Mouse (Mus musculus) MEL (cell line): ENCODE measurements around the gene Fosl1. TPM values are rescaled to one million over a fixed set of nuclear protein-coding genes. Genes with fewer than 3 reads are reported as not detected.
"Not testable (repeated sequence)": the region's sequence is repeated elsewhere in the genome, so short reads cannot be mapped to it uniquely, and the experiment has no call there.

Experiments used
- DNase-seq: peaks from one replicate; pipeline ENCODE4 v3.0.0; 2011; ENCODE audit warnings: low read depth, low spot score
- H3K27ac ChIP-seq: 2 replicates; pipeline ENCODE4 v1.5.1; 2012; ENCODE audit warnings: low read depth, mild to moderate bottlenecking, control low read depth, low read length, moderate library complexity; ENCODE audit not compliant: control insufficient read depth
- H3K27me3 ChIP-seq, 2 experiments: fragments of 150-350 bp in 1 of 2; sonication (generic) in 1 of 2; 2 replicates each; pipeline ENCODE4 v1.6.1; 2012; ENCODE audit warnings: low read length in 2 of 2, mild to moderate bottlenecking in 2 of 2, improper control_type of control experiment in 1 of 2, moderate library complexity in 1 of 2; ENCODE audit not compliant: insufficient read depth in 2 of 2, control insufficient read depth in 1 of 2
- H3K36me3 ChIP-seq, 2 experiments: 2 replicates each; pipeline ENCODE4 v1.6.1; 2012 to 2014; ENCODE audit warnings: low read length in 2 of 2, improper control_type of control experiment in 1 of 2, inconsistent platforms in 1 of 2, mild to moderate bottlenecking in 1 of 2; ENCODE audit not compliant: insufficient read depth in 2 of 2, control insufficient read depth in 1 of 2
- H3K4me1 ChIP-seq, 2 experiments: fragments of 150-350 bp in 1 of 2; sonication (generic) in 1 of 2; 2 replicates each; pipeline ENCODE4 v1.6.1; 2012; ENCODE audit warnings: low read length in 2 of 2, improper control_type of control experiment in 1 of 2, mild to moderate bottlenecking in 1 of 2; ENCODE audit not compliant: insufficient read depth in 2 of 2, control insufficient read depth in 1 of 2
- H3K4me3 ChIP-seq, 2 experiments: fragments of 150-350 bp in 1 of 2; sonication (generic) in 1 of 2; 2 replicates each; pipeline ENCODE4 v1.5.1; 2012; ENCODE audit warnings: low read depth in 2 of 2, low read length in 2 of 2, mild to moderate bottlenecking in 2 of 2, moderate library complexity in 2 of 2, control low read depth in 1 of 2, improper control_type of control experiment in 1 of 2; ENCODE audit not compliant: control insufficient read depth in 1 of 2, insufficient read depth in 1 of 2
- H3K79me2 ChIP-seq: 2 replicates; pipeline ENCODE4 v1.6.1; 2012; ENCODE audit warnings: mild to moderate bottlenecking, low read length, moderate library complexity; ENCODE audit not compliant: control insufficient read depth, poor library complexity, insufficient read depth
- H3K9ac ChIP-seq: 2 replicates; pipeline ENCODE4 v1.6.1; 2012; ENCODE audit warnings: low read depth, mild to moderate bottlenecking, control low read depth, low read length, moderate library complexity; ENCODE audit not compliant: control insufficient read depth, poor library complexity, severe bottlenecking
- H3K9me3 ChIP-seq: fragments of 150-350 bp; sonication (generic); replicated peaks from 2 replicates; pipeline ENCODE4 v1.6.1; 2012; ENCODE audit warnings: mild to moderate bottlenecking, low read length, improper control_type of control experiment, moderate library complexity; ENCODE audit not compliant: insufficient read depth
- BHLHE40 ChIP-seq: IDR thresholded peaks from 2 replicates; pipeline ENCODE4 v1.6.1; 2012; ENCODE audit warnings: low read depth, mild to moderate bottlenecking, inconsistent platforms, low read length, improper control_type of control experiment, borderline replicate concordance
- CTCF ChIP-seq, 3 experiments: IDR thresholded peaks in 2 of 3; conservative IDR thresholded peaks in 1 of 3; 2 replicates each; pipeline ENCODE4 v1.5.1; 2011 to 2012; ENCODE audit warnings: low read length in 3 of 3, low read depth in 2 of 3, mild to moderate bottlenecking in 2 of 3, improper control_type of control experiment in 1 of 3, inconsistent platforms in 1 of 3, mixed read lengths in 1 of 3, moderate library complexity in 1 of 3; ENCODE audit not compliant: control insufficient read depth in 1 of 3, insufficient read depth in 1 of 3, poor library complexity in 1 of 3, severe bottlenecking in 1 of 3
- HCFC1 ChIP-seq: IDR thresholded peaks from 2 replicates; pipeline ENCODE4 v1.6.1; 2012; ENCODE audit warnings: low read depth, mild to moderate bottlenecking, inconsistent platforms, low read length, improper control_type of control experiment, moderate library complexity
- MEF2A ChIP-seq: IDR thresholded peaks from 2 replicates; pipeline ENCODE4 v1.6.1; 2014; ENCODE audit warnings: low read depth, mild to moderate bottlenecking, inconsistent platforms, low read length, improper control_type of control experiment; ENCODE audit not compliant: poor library complexity, insufficient replicate concordance, severe bottlenecking; ENCODE audit errors: extremely low read depth
- MXI1 ChIP-seq: IDR thresholded peaks from 2 replicates; pipeline ENCODE4 v1.6.1; 2011; ENCODE audit warnings: mild to moderate bottlenecking, low read depth, low read length, improper control_type of control experiment
- NELFE ChIP-seq: IDR thresholded peaks from 2 replicates; pipeline ENCODE4 v1.6.1; 2011; ENCODE audit warnings: low read depth, low read length, improper control_type of control experiment
- NRF1 ChIP-seq: IDR thresholded peaks from 2 replicates; pipeline ENCODE4 v1.6.1; 2014; ENCODE audit warnings: low read depth, mild to moderate bottlenecking, inconsistent platforms, low read length, improper control_type of control experiment, moderate library complexity; ENCODE audit not compliant: poor library complexity, insufficient read depth, severe bottlenecking
- POLR2A ChIP-seq, 2 experiments: IDR thresholded peaks; 2 replicates each; pipeline ENCODE4 v1.6.1; 2011 to 2012; ENCODE audit warnings: low read length in 2 of 2, mild to moderate bottlenecking in 2 of 2, control low read depth in 1 of 2, improper control_type of control experiment in 1 of 2, low read depth in 1 of 2, moderate library complexity in 1 of 2; ENCODE audit not compliant: control insufficient read depth in 1 of 2, insufficient read depth in 1 of 2, poor library complexity in 1 of 2
- SIN3A ChIP-seq: IDR thresholded peaks from 2 replicates; pipeline ENCODE4 v1.6.1; 2012; ENCODE audit warnings: low read length, improper control_type of control experiment, inconsistent platforms
- ZMIZ1 ChIP-seq: IDR thresholded peaks from 2 replicates; pipeline ENCODE4 v1.6.1; 2012; ENCODE audit warnings: low read depth, mild to moderate bottlenecking, inconsistent platforms, low read length, improper control_type of control experiment, moderate library complexity
- polyA plus RNA-seq, 2 experiments: library from polyadenylated mRNA; stranded (reverse) in 1 of 2; unstranded in 1 of 2; fragments of >175 nt in 1 of 2; fragments of >200 nt in 1 of 2; gene quantifications; 2 replicates each; pipeline versions ENCODE4 v1.2.1 to v1.2.4; 2012; ENCODE audit warnings: low replicate concordance in 2 of 2, low read depth in 1 of 2; ENCODE audit not compliant: insufficient read length in 2 of 2, insufficient read depth in 1 of 2, missing spikeins in 1 of 2
- total RNA-seq: library from RNA; depleted of rRNA; stranded (reverse); fragments of 300-350 nt; gene quantifications from 2 replicates; pipeline ENCODE4 v1.2.3, GENCODE M21; 2012

Gene Fosl1
- total and polyA plus RNA-seq, 3 experiments: 2.0 to 3.1 TPM; not detected in 1

GRCm38 (mm10) chr19:5402293-5402692 lies 45.1 kb upstream of the Fosl1 start, which contains the start of gene Tsga10ip:
Gene Tsga10ip, minus strand, starts transcription at chr19:5402526.
- Histone ChIP-seq H3K27ac (no peak within 1 kb of the TSS), H3K79me2 (no peaks in the 10 kb centered on the region; the same call in 1 of the 2 replicates)
- 0 out of 6 replicates have a peak, but pooled peaks of 1 of the 3 experiments have one; percentile 10 for TF ChIP-seq CTCF (IDR thresholded peaks at IDR 0.05 in 2 of 3, conservative IDR thresholded peaks at IDR 0.05 in 1 of 3; ENCODE audit: control insufficient read depth in 1 of 3, insufficient read depth in 1 of 3, low read depth in 2 of 3, low read length in 3 of 3, poor library complexity in 1 of 3, severe bottlenecking in 1 of 3)
- no peak for TF ChIP-seq ZMIZ1
- TF ChIP-seq, all 39 proteins: peak for 1
- no peaks in the 10 kb centered on the region for H3K9me3 ChIP-seq
- no peaks in the 10 kb centered on the region for H3K27me3 ChIP-seq
- DNase-seq: no peak
- peaks cover 0 to 3% of the 10 kb centered on the region in 2 experiments; a peak in 1 of 4 replicates for H3K36me3 ChIP-seq
- H3K9ac ChIP-seq: no peak within 1 kb of the TSS
- no peak within 1 kb of the TSS for H3K4me3 ChIP-seq
- peaks cover 3% of the 10 kb centered on the region in 2 experiments for H3K4me1 ChIP-seq

- Histone ChIP-seq H3K36me3 (peaks cover 0 to 3% of the 10 kb centered on the region in 2 experiments; a peak in 2 of 4 replicates), H3K27ac (no peak overlapping the region)
- TF ChIP-seq MEF2A: no peak
- no peak for TF ChIP-seq BHLHE40
- no peak for TF ChIP-seq CTCF (IDR thresholded peaks at IDR 0.05 in 2 of 3, conservative IDR thresholded peaks at IDR 0.05 in 1 of 3; ENCODE audit: control insufficient read depth in 1 of 3, insufficient read depth in 1 of 3, low read depth in 2 of 3, low read length in 3 of 3, poor library complexity in 1 of 3, severe bottlenecking in 1 of 3)
Measured at GRCm38 (mm10) chr19:5405924-5406323, 41.4 kb upstream of the Fosl1 start.

GRCm38 (mm10) chr19:5406531-5407126 lies 40.7 kb upstream of the Fosl1 start:
- H3K9me3 ChIP-seq, H3K36me3 ChIP-seq, H3K27me3 ChIP-seq, H3K79me2 ChIP-seq: not testable (repeated sequence)
- peak overlapping the region; percentile 45 to 79 for H3K4me3 ChIP-seq
- TF ChIP-seq MXI1 (peak; percentile 64), POLR2A (IDR thresholded peaks at IDR 0.05; ENCODE audit: control insufficient read depth in 1 of 2, insufficient read depth in 1 of 2, low read depth in 1 of 2, low read length in 2 of 2, poor library complexity in 1 of 2) (peak in 1 of 2 experiments; percentile 19; a peak in 1 of 4 replicates), SIN3A (peak; percentile 28), HCFC1 (0 out of 2 replicates have a peak, but pooled peaks have one; percentile 46), NRF1 (peak; percentile 55), NELFE (peak; percentile 28; the same call in 1 of the 2 replicates)
- peaks cover 6 to 19% of the 10 kb centered on the region in 2 experiments for H3K4me1 ChIP-seq
- peak overlapping the region; percentile 79 for H3K9ac ChIP-seq
- peak overlapping the region; percentile 75 for H3K27ac ChIP-seq
- DNase-seq: peak; percentile 55

More at GRCm38 (mm10) chr19:5405924-5406323, 41.4 kb upstream of the Fosl1 start:
- H3K27me3 ChIP-seq: no peaks in the 10 kb centered on the region
- H3K9ac ChIP-seq: peak overlapping the region; percentile 49
- peak; percentile 35 for DNase-seq
- H3K9me3 ChIP-seq: no peaks in the 10 kb centered on the region
- H3K79me2 ChIP-seq: no peaks in the 10 kb centered on the region; the same call in 1 of the 2 replicates
- peak overlapping the region; percentile 55 to 59 for H3K4me3 ChIP-seq
- peaks cover 6 to 19% of the 10 kb centered on the region in 2 experiments for H3K4me1 ChIP-seq
